Mouse (Mus musculus): ENCODE data around the gene Gm49378. TPM values are rescaled to one million over a fixed set of nuclear protein-coding genes. Genes with fewer than 3 reads are reported as not detected.

Gene Gm49378
- polyA plus RNA-seq (2015; fragmentation: Nextera tagmentation; extraction: Ambion mirVana) = 0.79 and 1.1 TPM in 2 replicates

- 95% methylated on average over 9 of the region's 9 CpGs for WGBS
- peaks cover 40% of the 10 kb centered on the region for H3K36me3 ChIP-seq (replicated peaks)
Measured at GRCm38 (mm10) chr14:55637795-55638194, at the start of gene Gm49378. Gene Gm49378, minus strand, starts transcription at chr14:55637895.

GRCm38 (mm10) chr14:55682118-55682493 lies 44.4 kb upstream of the Gm49378 start:
- Histone ChIP-seq H3K4me3 (peak overlapping the region; percentile 85), H3K9ac (peak overlapping the region; percentile 66), H3K36me3 (replicated peaks) (peaks cover 9% of the 10 kb centered on the region; the same call in 1 of the 2 replicates), H3K4me1 (peaks cover 15% of the 10 kb centered on the region), H3K9me3 (no peaks in the 10 kb centered on the region), H3K27ac (peak overlapping the region; percentile 75), H3K27me3 (replicated peaks) (no peaks in the 10 kb centered on the region), H3K4me2 (peak overlapping the region; percentile 98)
- WGBS = 16% methylated on average over 3 of the region's 3 CpGs
- ATAC-seq (replicated peaks) = peak; percentile 46; the same call in 1 of the 2 replicates

More at GRCm38 (mm10) chr14:55637795-55638194, at the start of gene Gm49378:
- no peaks in the 10 kb centered on the region for H3K27me3 ChIP-seq (replicated peaks)
- no peak within 1 kb of the TSS for H3K4me3 ChIP-seq
- no peaks in the 10 kb centered on the region for H3K9me3 ChIP-seq
- no peak within 1 kb of the TSS for H3K9ac ChIP-seq
- no peak for ATAC-seq (replicated peaks)
- peaks cover 27% of the 10 kb centered on the region for H3K4me1 ChIP-seq
- H3K4me2 ChIP-seq = no peak within 1 kb of the TSS
- no peak within 1 kb of the TSS for H3K27ac ChIP-seq

DNA sequence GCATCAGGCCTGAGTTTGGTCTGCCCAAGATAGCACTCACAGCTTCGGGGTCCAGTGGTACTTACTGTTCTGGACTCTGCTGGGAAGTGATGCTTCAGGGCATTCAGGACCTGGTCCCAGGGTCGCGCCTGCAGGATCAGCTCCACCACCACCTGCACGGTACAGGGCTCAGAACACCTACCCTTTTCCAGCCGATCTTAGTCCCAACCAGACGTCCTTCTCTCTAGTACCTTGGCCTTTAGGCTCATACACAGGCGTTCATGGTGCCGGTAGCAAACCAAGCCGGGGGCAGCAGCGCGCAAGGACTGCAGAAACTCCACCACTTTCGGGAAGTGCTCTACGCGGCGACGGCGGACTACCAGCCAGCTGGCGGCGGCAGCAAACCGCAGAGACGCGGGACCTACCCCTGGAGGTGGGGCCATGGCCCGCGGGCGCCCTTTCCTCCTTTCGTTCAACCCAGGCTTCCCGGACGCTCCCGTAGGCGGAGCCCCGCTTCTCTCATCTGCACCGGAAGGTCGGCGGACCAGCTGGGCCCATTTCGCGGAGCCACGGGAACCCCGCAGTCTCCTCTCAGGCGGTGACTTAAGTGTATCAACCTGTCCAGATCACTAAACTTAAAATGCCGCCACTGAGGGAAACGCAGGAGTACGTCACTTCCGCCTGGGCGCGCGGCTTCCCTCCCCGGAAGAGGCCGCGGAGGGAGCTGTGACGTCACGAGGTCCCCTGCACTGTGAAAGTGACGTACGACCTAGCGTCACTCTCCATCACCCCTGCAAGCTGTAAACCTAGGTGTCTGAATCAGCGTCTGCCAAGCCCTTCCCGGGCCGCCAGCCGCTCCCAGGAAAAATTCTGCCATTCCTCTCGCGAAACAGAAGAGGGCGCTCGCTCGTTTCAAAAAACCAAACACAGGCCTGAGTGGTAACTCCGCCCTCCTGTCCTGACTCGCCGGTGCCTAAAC lies 43.7 kb upstream of the Gm49378 start, which contains the start of gene Tinf2:
Tinf2 (minus strand) TSS at position 661 of the 958 bp plus-strand sequence.
- no peaks in the 10 kb centered on the region for H3K27me3 ChIP-seq (replicated peaks)

GRCm38 (mm10) chr14:55677615-55678014 lies 39.9 kb upstream of the Gm49378 start:
- H3K36me3 ChIP-seq (replicated peaks) = peaks cover 12% of the 10 kb centered on the region; the same call in 1 of the 2 replicates
- no peak overlapping the region for H3K27ac ChIP-seq
- 87% methylated on average over 4 of the region's 4 CpGs for WGBS
- no peak overlapping the region for H3K9ac ChIP-seq
- no peak for ATAC-seq (replicated peaks)
- no peak overlapping the region for H3K4me3 ChIP-seq
- no peak overlapping the region for H3K4me2 ChIP-seq
- H3K4me1 ChIP-seq = peaks cover 19% of the 10 kb centered on the region
- H3K9me3 ChIP-seq = no peaks in the 10 kb centered on the region
- H3K27me3 ChIP-seq (replicated peaks) = no peaks in the 10 kb centered on the region

More for the DNA sequence above, 43.7 kb upstream of the Gm49378 start, which contains the start of gene Tinf2:
- Histone ChIP-seq H3K9ac (peak within 1 kb of the TSS; percentile 66), H3K4me3 (peak within 1 kb of the TSS; percentile 85), H3K4me2 (peak within 1 kb of the TSS; percentile 98), H3K9me3 (no peaks in the 10 kb centered on the region), H3K4me1 (peaks cover 15% of the 10 kb centered on the region), H3K36me3 (replicated peaks) (peaks cover 9% of the 10 kb centered on the region; the same call in 1 of the 2 replicates), H3K27ac (peak within 1 kb of the TSS; percentile 75)
- ATAC-seq (replicated peaks) = peak; percentile 99
- under 1% methylated on average over 66 of the region's 66 CpGs for WGBS

DNA sequence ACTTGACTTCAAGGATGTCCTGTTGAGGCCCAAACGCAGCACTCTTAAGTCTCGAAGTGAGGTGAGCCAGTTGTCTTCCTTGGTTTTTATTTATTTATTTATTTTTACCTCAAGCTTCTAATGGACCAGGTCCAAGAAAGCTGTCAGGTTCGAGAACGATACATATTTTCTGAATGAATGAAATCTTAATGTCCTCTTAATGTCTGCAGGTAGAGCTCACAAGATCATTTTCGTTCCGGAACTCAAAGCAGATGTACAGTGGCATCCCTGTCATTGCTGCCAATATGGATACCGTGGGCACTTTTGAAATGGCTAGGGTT lies 35.0 kb upstream of the Gm49378 start:
- H3K27ac ChIP-seq = peak overlapping the region; percentile 89
- 83% methylated on average over 7 of the region's 7 CpGs for WGBS
- no peak for ATAC-seq (replicated peaks)

DNA sequence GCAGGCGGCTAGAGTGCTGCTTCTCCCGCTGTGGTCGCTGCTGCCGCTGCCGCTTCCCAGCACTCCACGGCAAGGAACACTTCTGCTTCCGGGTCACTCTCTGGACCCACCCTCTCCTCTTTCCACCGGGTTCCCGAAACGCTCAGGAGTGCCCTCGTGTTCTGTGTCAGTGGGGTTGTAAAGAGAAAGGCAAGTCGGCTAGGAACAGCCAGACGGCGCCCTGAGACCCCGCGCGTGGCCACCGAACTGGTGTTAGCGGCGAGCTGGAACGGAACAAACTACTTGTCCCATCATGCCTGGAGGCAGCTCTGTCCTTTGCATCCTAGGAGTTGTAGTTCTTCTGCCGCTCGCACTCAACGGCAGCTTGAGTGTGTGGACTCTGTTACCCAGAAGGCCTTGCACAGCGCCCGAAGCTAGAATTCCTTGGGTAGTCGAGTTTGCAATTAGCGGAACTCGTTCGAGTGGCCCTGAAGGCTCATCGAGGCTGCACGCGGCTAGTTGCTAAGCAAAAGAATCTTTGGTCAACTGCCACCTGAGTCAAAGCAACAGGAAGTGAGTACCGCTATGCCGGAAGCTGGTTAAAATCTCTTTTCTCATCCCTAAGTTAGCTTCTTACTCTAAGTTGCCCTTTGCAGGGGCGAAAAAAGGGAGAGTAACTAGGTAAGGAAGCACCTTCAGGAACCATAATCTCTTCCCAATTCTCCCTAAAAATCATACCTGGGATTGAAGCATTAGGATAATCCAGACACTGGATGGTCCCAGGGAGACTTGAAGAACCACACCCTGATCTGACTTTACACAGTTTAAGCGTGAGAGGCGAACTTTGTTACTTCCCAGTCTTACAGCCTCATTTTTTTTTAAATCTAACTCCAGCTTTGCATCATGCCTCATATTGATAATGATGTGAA lies 34.4 kb upstream of the Gm49378 start, which contains the start of the genes Gmpr2 and Nedd8:
Gmpr2 (plus strand) TSS at position 109 of the 908 bp plus-strand sequence.
Nedd8 (minus strand) TSS at position 292 of the 908 bp plus-strand sequence.
- Histone ChIP-seq H3K27ac (peak within 1 kb of the TSS; percentile 89), H3K9ac (peak within 1 kb of the TSS; percentile 75), H3K4me1 (peaks cover 23% of the 10 kb centered on the region), H3K9me3 (no peaks in the 10 kb centered on the region), H3K4me2 (peak within 1 kb of the TSS; percentile 80), H3K36me3 (replicated peaks) (peaks cover 3% of the 10 kb centered on the region; the same call in 1 of the 2 replicates), H3K27me3 (replicated peaks) (no peaks in the 10 kb centered on the region), H3K4me3 (peak within 1 kb of the TSS; percentile 73)
- WGBS = under 1% methylated on average over 38 of the region's 38 CpGs
- peak; percentile 98 for ATAC-seq (replicated peaks)

More for the DNA sequence above, 35.0 kb upstream of the Gm49378 start:
- peak overlapping the region; percentile 80 for H3K4me2 ChIP-seq
- H3K9me3 ChIP-seq = no peaks in the 10 kb centered on the region
- peak overlapping the region; percentile 12; the same call in 1 of the 2 replicates for H3K9ac ChIP-seq
- peak overlapping the region; percentile 73 for H3K4me3 ChIP-seq
- H3K4me1 ChIP-seq = peaks cover 23% of the 10 kb centered on the region
- peaks cover 3% of the 10 kb centered on the region; the same call in 1 of the 2 replicates for H3K36me3 ChIP-seq (replicated peaks)
- no peaks in the 10 kb centered on the region for H3K27me3 ChIP-seq (replicated peaks)

DNA sequence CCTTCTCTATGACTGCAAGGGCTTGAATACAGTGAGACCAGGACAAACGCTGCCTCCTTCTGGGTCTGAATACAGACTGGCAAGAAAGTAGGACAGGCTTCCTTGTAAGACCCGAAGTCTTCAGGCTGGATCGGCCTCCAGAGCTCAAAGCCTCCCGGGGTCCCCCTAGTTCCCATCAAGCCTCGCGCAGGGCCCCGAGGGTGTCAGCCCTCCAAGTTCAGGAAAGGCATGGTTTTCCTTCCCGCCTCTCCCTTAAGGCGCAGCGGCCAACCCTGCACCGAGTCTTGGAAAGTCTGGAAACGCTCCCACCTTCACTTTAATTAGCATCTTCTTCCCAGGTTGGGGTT lies 33.8 kb upstream of the Gm49378 start:
- H3K36me3 ChIP-seq (replicated peaks) = peaks cover 3% of the 10 kb centered on the region; the same call in 1 of the 2 replicates
- peak; percentile 79 for ATAC-seq (replicated peaks)
- H3K27ac ChIP-seq = peak overlapping the region; percentile 89
- no peaks in the 10 kb centered on the region for H3K9me3 ChIP-seq
- no peaks in the 10 kb centered on the region for H3K27me3 ChIP-seq (replicated peaks)
- peak overlapping the region; percentile 80 for H3K4me2 ChIP-seq
- under 1% methylated on average over 12 of the region's 12 CpGs for whole genome bisulfite sequencing
- H3K4me3 ChIP-seq = peak overlapping the region; percentile 73
- H3K9ac ChIP-seq = peak overlapping the region; percentile 75
- peaks cover 23% of the 10 kb centered on the region for H3K4me1 ChIP-seq

DNA sequence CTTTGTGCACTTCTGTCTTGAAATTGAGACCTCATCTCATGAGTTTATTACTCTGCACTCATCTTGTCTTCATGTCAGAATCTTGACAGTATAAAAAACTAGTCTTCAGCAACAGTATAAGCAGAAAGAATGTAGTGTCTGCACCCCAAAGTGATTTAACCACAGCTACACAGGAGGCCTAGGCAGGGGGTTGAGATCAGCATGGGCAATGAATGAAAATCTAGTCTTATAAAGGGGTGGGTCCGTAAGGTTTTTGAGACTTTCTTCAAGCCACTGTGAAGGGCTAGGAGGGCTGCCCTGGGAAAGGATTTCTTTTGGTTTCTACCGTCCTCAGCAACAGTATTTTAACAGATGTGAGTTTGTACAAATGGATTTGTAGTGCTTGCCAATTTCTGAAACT lies 22.9 kb upstream of the Gm49378 start:
- Histone ChIP-seq H3K4me1 (peaks cover 16% of the 10 kb centered on the region), H3K4me3 (peak overlapping the region; percentile 76), H3K27me3 (replicated peaks) (no peaks in the 10 kb centered on the region), H3K27ac (peak overlapping the region; percentile 85; the same call in 1 of the 2 replicates), H3K4me2 (peak overlapping the region; percentile 69), H3K9me3 (no peaks in the 10 kb centered on the region), H3K36me3 (replicated peaks) (peaks cover 7% of the 10 kb centered on the region; the same call in 1 of the 2 replicates), H3K9ac (no peak overlapping the region)
- WGBS = 34% methylated on average over 2 of the region's 2 CpGs
- ATAC-seq (replicated peaks) = peak; percentile 48

DNA sequence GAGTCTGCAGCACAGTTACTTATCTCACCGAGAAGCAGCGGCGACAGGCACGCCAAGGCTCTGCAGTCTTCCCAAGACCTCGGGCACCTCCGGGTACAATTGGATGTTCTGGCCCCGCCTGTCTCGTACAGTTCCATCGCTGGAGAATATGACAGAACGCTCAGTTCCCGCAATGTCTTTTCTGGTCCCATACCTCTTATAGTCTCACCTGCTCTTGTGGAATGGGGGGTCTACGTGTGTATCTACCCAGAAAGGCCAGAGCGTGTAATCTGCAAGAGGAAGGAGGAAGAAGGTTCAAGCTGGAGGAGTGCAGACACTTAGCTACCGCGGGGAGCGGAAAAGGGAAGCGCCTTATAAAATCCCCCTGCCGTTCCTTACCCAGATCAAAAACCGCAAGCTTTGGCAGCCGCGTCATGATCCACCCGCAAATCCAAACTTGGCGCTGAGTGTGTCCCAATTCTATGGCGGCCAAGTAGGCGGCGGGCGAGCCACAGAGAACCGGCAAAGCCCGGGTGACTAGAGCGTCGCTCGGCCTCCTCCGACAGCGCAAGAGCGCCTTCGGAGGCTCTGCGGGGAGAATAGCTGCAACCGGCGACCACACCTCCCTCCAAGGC lies 22.4 kb upstream of the Gm49378 start, which contains the start of gene Mdp1:
Mdp1 (minus strand) TSS at position 549 of the 614 bp plus-strand sequence.
- Histone ChIP-seq H3K27ac (peak within 1 kb of the TSS; percentile 85), H3K36me3 (replicated peaks) (peaks cover 7% of the 10 kb centered on the region; the same call in 1 of the 2 replicates), H3K4me2 (peak within 1 kb of the TSS; percentile 69), H3K9ac (peak within 1 kb of the TSS; percentile 72), H3K4me3 (peak within 1 kb of the TSS; percentile 76), H3K9me3 (no peaks in the 10 kb centered on the region), H3K27me3 (replicated peaks) (no peaks in the 10 kb centered on the region), H3K4me1 (peaks cover 16% of the 10 kb centered on the region)
- ATAC-seq (replicated peaks) = peak; percentile 95
- under 1% methylated on average over 39 of the region's 39 CpGs for WGBS

DNA sequence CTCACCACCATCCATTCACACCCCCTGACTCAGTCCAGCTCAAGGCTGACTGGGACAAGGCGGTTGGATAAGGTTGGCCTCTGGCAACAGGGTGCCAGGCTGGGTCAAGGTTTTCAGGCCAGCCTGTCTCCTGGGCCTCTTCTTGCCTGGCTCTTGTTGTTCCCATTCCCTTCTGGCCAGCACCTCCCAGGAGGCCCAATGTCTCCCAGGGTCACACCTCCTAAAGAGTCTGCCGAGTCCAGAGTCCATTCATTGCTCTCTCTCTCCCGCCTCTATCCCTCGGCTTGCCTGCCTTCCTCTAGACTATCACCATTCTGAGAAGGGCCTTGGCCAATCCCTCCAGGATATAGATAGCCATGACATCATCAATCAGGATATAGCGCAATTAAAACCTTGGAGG lies 20.3 kb upstream of the Gm49378 start:
- no peak overlapping the region for H3K4me3 ChIP-seq
- no peak overlapping the region for H3K9ac ChIP-seq
- peaks cover 7% of the 10 kb centered on the region; the same call in 1 of the 2 replicates for H3K36me3 ChIP-seq (replicated peaks)
- H3K27ac ChIP-seq = no peak overlapping the region
- H3K4me2 ChIP-seq = no peak overlapping the region
- WGBS = 92% methylated on average over 5 of the region's 5 CpGs
- H3K9me3 ChIP-seq = no peaks in the 10 kb centered on the region
- peaks cover 16% of the 10 kb centered on the region for H3K4me1 ChIP-seq
- ATAC-seq (replicated peaks) = no peak
- no peaks in the 10 kb centered on the region for H3K27me3 ChIP-seq (replicated peaks)

DNA sequence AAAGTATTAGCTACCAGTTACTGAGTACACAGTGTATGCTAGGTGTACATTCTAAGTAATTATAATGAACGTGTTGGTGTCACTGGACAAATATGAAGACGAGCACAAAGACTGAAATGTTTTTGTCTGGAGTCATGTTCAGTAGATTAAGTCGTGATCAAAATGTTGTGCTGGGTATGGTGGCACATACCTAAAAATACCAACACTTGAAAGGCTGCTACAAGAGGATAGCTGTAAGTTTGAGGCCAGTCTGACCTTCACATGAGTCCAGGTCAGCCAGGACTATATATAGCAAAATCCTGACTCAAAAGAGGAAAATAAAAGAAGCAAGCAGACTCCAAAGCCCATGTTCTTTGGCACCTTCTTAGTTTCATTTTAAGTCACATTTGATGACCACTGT lies 19.2 kb upstream of the Gm49378 start:
- Histone ChIP-seq H3K9me3 (no peaks in the 10 kb centered on the region), H3K36me3 (replicated peaks) (0 out of 2 replicates have a peak, but pooled peaks cover 4% of the 10 kb centered on the region), H3K27ac (no peak overlapping the region), H3K4me1 (peaks cover 16% of the 10 kb centered on the region), H3K9ac (no peak overlapping the region), H3K27me3 (replicated peaks) (no peaks in the 10 kb centered on the region), H3K4me2 (no peak overlapping the region), H3K4me3 (no peak overlapping the region)
- WGBS = 88% methylated on average over 3 of the region's 3 CpGs
- no peak for ATAC-seq (replicated peaks)

Measured in midbrain, embryonic 15.5 days (tissue).